Mouse (Mus musculus): ENCODE measurements at regions not wholly inside any gene's neighbourhood (a gene's known extent, or its start where the extent isn't known, plus 50 kb on each side); places are given as distances from the start of the nearest gene placed in this dataset.
"Not testable (repeated sequence)": the region's sequence is repeated elsewhere in the genome, so short reads cannot be mapped to it uniquely, and the experiment has no call there.

GRCm38 (mm10) chr12:77597627-77598333 lies 359.9 kb downstream of the Fut8 start:
- WGBS: 32% methylated on average over 3 of the region's 3 CpGs
- H3K9me3 ChIP-seq (ENCODE audit: control insufficient read depth, low read length): no peaks in the 10 kb centered on the region
- H3K4me2 ChIP-seq (ENCODE audit: low read length): no peak overlapping the region
- H3K27ac ChIP-seq (ENCODE audit: low read depth, low read length): no peak overlapping the region
- H3K4me1 ChIP-seq (ENCODE audit: control insufficient read depth, insufficient read depth, low read depth, low read length): peaks cover 14% of the 10 kb centered on the region
- no peak overlapping the region for H3K4me3 ChIP-seq (ENCODE audit: low read length)
- no peaks in the 10 kb centered on the region for H3K27me3 ChIP-seq (replicated peaks; ENCODE audit: control insufficient read depth, insufficient read depth, low read length)
- H3K36me3 ChIP-seq (ENCODE audit: control insufficient read depth, insufficient read depth, low read length): no peaks in the 10 kb centered on the region
- H3K9ac ChIP-seq (ENCODE audit: low read depth, low read length): peak overlapping the region; percentile 8; the same call in 1 of the 2 replicates
- peak; percentile 50; the same call in 1 of the 2 replicates for ATAC-seq

- Histone ChIP-seq H3K9me3 (ENCODE audit: control insufficient read depth, low read length) (no peaks in the 10 kb centered on the region), H3K27ac (ENCODE audit: low read depth, low read length) (no peak overlapping the region; the same call in 1 of the 2 replicates)
These were observed 360.4 kb downstream of the Fut8 start for GRCm38 (mm10) chr12:77598334-77598715.

GRCm38 (mm10) chr12:77599391-77599790 lies 361.5 kb downstream of the Fut8 start:
- no peak overlapping the region for H3K4me3 ChIP-seq (ENCODE audit: low read length)
- H3K36me3 ChIP-seq (ENCODE audit: control insufficient read depth, insufficient read depth, low read length): no peaks in the 10 kb centered on the region
- ATAC-seq: no peak
- no peak overlapping the region for H3K4me2 ChIP-seq (ENCODE audit: low read length)
- H3K27ac ChIP-seq (ENCODE audit: low read depth, low read length): no peak overlapping the region
- H3K4me1 ChIP-seq (ENCODE audit: control insufficient read depth, insufficient read depth, low read depth, low read length): peaks cover 14% of the 10 kb centered on the region
- 48% methylated on average over 2 of the region's 2 CpGs for WGBS
- no peaks in the 10 kb centered on the region for H3K27me3 ChIP-seq (replicated peaks; ENCODE audit: control insufficient read depth, insufficient read depth, low read length)
- H3K9me3 ChIP-seq (ENCODE audit: control insufficient read depth, low read length): no peaks in the 10 kb centered on the region
- H3K9ac ChIP-seq (ENCODE audit: low read depth, low read length): no peak overlapping the region

More at GRCm38 (mm10) chr12:77598334-77598715, 360.4 kb downstream of the Fut8 start:
- ATAC-seq: no peak; the same call in 1 of the 2 replicates
- H3K4me3 ChIP-seq (ENCODE audit: low read length): no peak overlapping the region
- H3K27me3 ChIP-seq (replicated peaks; ENCODE audit: control insufficient read depth, insufficient read depth, low read length): no peaks in the 10 kb centered on the region
- no peaks in the 10 kb centered on the region for H3K36me3 ChIP-seq (ENCODE audit: control insufficient read depth, insufficient read depth, low read length)
- WGBS: 33% methylated on average over 7 of the region's 7 CpGs
- H3K4me2 ChIP-seq (ENCODE audit: low read length): no peak overlapping the region
- peak overlapping the region; percentile 8; the same call in 1 of the 2 replicates for H3K9ac ChIP-seq (ENCODE audit: low read depth, low read length)
- H3K4me1 ChIP-seq (ENCODE audit: control insufficient read depth, insufficient read depth, low read depth, low read length): peaks cover 14% of the 10 kb centered on the region

- H3K4me3 ChIP-seq (ENCODE audit: low read length): no peak overlapping the region
- H3K9ac ChIP-seq (ENCODE audit: low read depth, low read length): no peak overlapping the region
- no peak overlapping the region for H3K27ac ChIP-seq (ENCODE audit: low read depth, low read length)
- WGBS: 87% methylated on average over 12 of the region's 12 CpGs
- H3K4me2 ChIP-seq (ENCODE audit: low read length): no peak overlapping the region
- H3K27me3 ChIP-seq (replicated peaks; ENCODE audit: control insufficient read depth, insufficient read depth, low read length): no peaks in the 10 kb centered on the region
- no peaks in the 10 kb centered on the region for H3K9me3 ChIP-seq (ENCODE audit: control insufficient read depth, low read length)
- no peak for ATAC-seq
- H3K36me3 ChIP-seq (ENCODE audit: control insufficient read depth, insufficient read depth, low read length): no peaks in the 10 kb centered on the region
- H3K4me1 ChIP-seq (ENCODE audit: control insufficient read depth, insufficient read depth, low read depth, low read length): peaks cover 5% of the 10 kb centered on the region
These were observed 366.0 kb downstream of the Fut8 start for GRCm38 (mm10) chr12:77603832-77604501.

GRCm38 (mm10) chr12:77617552-77617951 lies 379.6 kb downstream of the Fut8 start:
- H3K9me3 ChIP-seq (ENCODE audit: control insufficient read depth, low read length): no peaks in the 10 kb centered on the region
- H3K4me3 ChIP-seq (ENCODE audit: low read length): no peak overlapping the region
- H3K9ac ChIP-seq (ENCODE audit: low read depth, low read length): no peak overlapping the region
- no peak overlapping the region for H3K4me2 ChIP-seq (ENCODE audit: low read length)
- no peaks in the 10 kb centered on the region for H3K4me1 ChIP-seq (ENCODE audit: control insufficient read depth, insufficient read depth, low read depth, low read length)
- H3K27ac ChIP-seq (ENCODE audit: low read depth, low read length): no peak overlapping the region
- WGBS: 91% methylated on average over 3 of the region's 3 CpGs
- H3K36me3 ChIP-seq (ENCODE audit: control insufficient read depth, insufficient read depth, low read length): no peaks in the 10 kb centered on the region
- no peak for ATAC-seq
- H3K27me3 ChIP-seq (replicated peaks; ENCODE audit: control insufficient read depth, insufficient read depth, low read length): no peaks in the 10 kb centered on the region

GRCm38 (mm10) chr12:77622243-77622642 lies 384.3 kb downstream of the Fut8 start:
- Histone ChIP-seq H3K27ac (ENCODE audit: low read depth, low read length) (no peak overlapping the region), H3K27me3 (replicated peaks; ENCODE audit: control insufficient read depth, insufficient read depth, low read length) (no peaks in the 10 kb centered on the region), H3K36me3 (ENCODE audit: control insufficient read depth, insufficient read depth, low read length) (no peaks in the 10 kb centered on the region), H3K4me2 (ENCODE audit: low read length) (no peak overlapping the region), H3K4me1 (ENCODE audit: control insufficient read depth, insufficient read depth, low read depth, low read length) (no peaks in the 10 kb centered on the region), H3K4me3 (ENCODE audit: low read length) (no peak overlapping the region), H3K9ac (ENCODE audit: low read depth, low read length) (no peak overlapping the region), H3K9me3 (ENCODE audit: control insufficient read depth, low read length) (no peaks in the 10 kb centered on the region)
- ATAC-seq: no peak

- not testable (repeated sequence) for ATAC-seq; H3K4me1 ChIP-seq (ENCODE audit: control insufficient read depth, insufficient read depth, low read depth, low read length); H3K4me3 ChIP-seq (ENCODE audit: low read length); H3K27me3 ChIP-seq (replicated peaks; ENCODE audit: control insufficient read depth, insufficient read depth, low read length); H3K27ac ChIP-seq (ENCODE audit: low read depth, low read length); H3K36me3 ChIP-seq (ENCODE audit: control insufficient read depth, insufficient read depth, low read length); H3K4me2 ChIP-seq (ENCODE audit: low read length); H3K9ac ChIP-seq (ENCODE audit: low read depth, low read length); H3K9me3 ChIP-seq (ENCODE audit: control insufficient read depth, low read length)
- WGBS: 86% methylated on average over 14 of the region's 14 CpGs
These were observed 386.4 kb downstream of the Fut8 start for GRCm38 (mm10) chr12:77624323-77624722.

- H3K4me3 ChIP-seq (ENCODE audit: low read length): no peak overlapping the region
- no peak overlapping the region for H3K9ac ChIP-seq (ENCODE audit: low read depth, low read length)
- H3K4me2 ChIP-seq (ENCODE audit: low read length): no peak overlapping the region
- no peak overlapping the region for H3K27ac ChIP-seq (ENCODE audit: low read depth, low read length)
- ATAC-seq: no peak
- H3K4me1 ChIP-seq (ENCODE audit: control insufficient read depth, insufficient read depth, low read depth, low read length): no peaks in the 10 kb centered on the region
- H3K9me3 ChIP-seq (ENCODE audit: control insufficient read depth, low read length): no peaks in the 10 kb centered on the region
- no peaks in the 10 kb centered on the region for H3K27me3 ChIP-seq (replicated peaks; ENCODE audit: control insufficient read depth, insufficient read depth, low read length)
- H3K36me3 ChIP-seq (ENCODE audit: control insufficient read depth, insufficient read depth, low read length): no peaks in the 10 kb centered on the region
These were observed 390.5 kb downstream of the Fut8 start for GRCm38 (mm10) chr12:77628358-77628850.

- Histone ChIP-seq H3K27me3 (replicated peaks; ENCODE audit: control insufficient read depth, insufficient read depth, low read length) (no peaks in the 10 kb centered on the region), H3K4me3 (ENCODE audit: low read length) (no peak overlapping the region), H3K4me1 (ENCODE audit: control insufficient read depth, insufficient read depth, low read depth, low read length) (no peaks in the 10 kb centered on the region; the same call in 1 of the 2 replicates), H3K9ac (ENCODE audit: low read depth, low read length) (no peak overlapping the region), H3K9me3 (ENCODE audit: control insufficient read depth, low read length) (no peaks in the 10 kb centered on the region), H3K4me2 (ENCODE audit: low read length) (no peak overlapping the region), H3K27ac (ENCODE audit: low read depth, low read length) (no peak overlapping the region), H3K36me3 (ENCODE audit: control insufficient read depth, insufficient read depth, low read length) (no peaks in the 10 kb centered on the region)
- WGBS: 32% methylated on average over 9 of the region's 10 CpGs
- ATAC-seq: peak; percentile 62
These were observed 396.2 kb downstream of the Fut8 start for GRCm38 (mm10) chr12:77633981-77634650.

All from hindbrain, embryonic 16.5 days (tissue).